Mouse (Mus musculus): ENCODE measurements at regions not wholly inside any gene's neighbourhood (a gene's known extent, or its start where the extent isn't known, plus 50 kb on each side); places are given as distances from the start of the nearest gene placed in this dataset.

- no peak for TF ChIP-seq ZNF384 (IDR thresholded peaks at IDR 0.05; ENCODE audit: low read depth, low read length)
- TF ChIP-seq POLR2A (IDR thresholded peaks at IDR 0.05; ENCODE audit: low read depth, low read length), result no peak
- TF ChIP-seq CTCF (conservative IDR thresholded peaks at IDR 0.05 in 1 of 2, IDR thresholded peaks at IDR 0.05 in 1 of 2; ENCODE audit: low read depth in 2 of 2, low read length in 2 of 2), result no peak
- TF ChIP-seq MAX (IDR thresholded peaks at IDR 0.05; ENCODE audit: low read length), result no peak
- no peak for TF ChIP-seq SIN3A (IDR thresholded peaks at IDR 0.05; ENCODE audit: low read length)
- no peak for TF ChIP-seq ZMIZ1 (IDR thresholded peaks at IDR 0.05; ENCODE audit: low read depth, low read length)
These were observed 79.4 kb upstream of the Ccnd1 start for GRCm38 (mm10) chr7:145019137-145019536.
